Mouse (Mus musculus) ES-E14 (cell line): ENCODE results near the gene Serpine1. TPM values are rescaled to one million over a fixed set of nuclear protein-coding genes. Genes with fewer than 3 reads are reported as not detected.

Source experiments
- DNase-seq: peaks from one replicate; pipeline ENCODE4 v3.0.0-alpha.2; 2013; ENCODE audit warnings: low read depth, low spot score
- H3K27ac ChIP-seq: 2 replicates; pipeline ENCODE4 v1.5.1; 2012; ENCODE audit warnings: low read depth, mild to moderate bottlenecking, low read length, moderate library complexity, mixed read lengths; ENCODE audit not compliant: poor library complexity, insufficient read depth, severe bottlenecking
- H3K36me3 ChIP-seq: 2 replicates; pipeline ENCODE4 v1.6.1; 2012; ENCODE audit warnings: mild to moderate bottlenecking, low read length, moderate library complexity, mixed read lengths; ENCODE audit not compliant: control insufficient read depth, poor library complexity, insufficient read depth, severe bottlenecking
- H3K4me1 ChIP-seq, 2 experiments: fragments of 150-350 bp in 1 of 2; sonication (generic) in 1 of 2; 2 replicates each; pipeline ENCODE4 v1.6.1; 2012; ENCODE audit warnings: low read length in 2 of 2, mild to moderate bottlenecking in 1 of 2, mixed read lengths in 1 of 2; ENCODE audit not compliant: control insufficient read depth in 2 of 2, insufficient read depth in 2 of 2, poor library complexity in 1 of 2
- H3K4me3 ChIP-seq, 2 experiments: fragments of 150-350 bp in 1 of 2; sonication (generic) in 1 of 2; 2 replicates each; pipeline ENCODE4 v1.5.1; 2012; ENCODE audit warnings: low read length in 2 of 2, low read depth in 1 of 2, mild to moderate bottlenecking in 1 of 2, mixed read lengths in 1 of 2; ENCODE audit not compliant: insufficient read depth in 1 of 2, poor library complexity in 1 of 2, severe bottlenecking in 1 of 2
- H3K9ac ChIP-seq: 2 replicates; pipeline ENCODE4 v1.6.1; 2012; ENCODE audit warnings: low read depth, mild to moderate bottlenecking, low read length, mixed read lengths; ENCODE audit not compliant: poor library complexity, insufficient read depth, severe bottlenecking
- H3K9me3 ChIP-seq: fragments of 150-350 bp; sonication (generic); 2 replicates; pipeline ENCODE4 v1.6.1; 2012; ENCODE audit warnings: low read depth, mild to moderate bottlenecking, low read length; ENCODE audit not compliant: control insufficient read depth, insufficient read depth
- CHD2 ChIP-seq: IDR thresholded peaks from 2 replicates; pipeline ENCODE4 v1.6.1; 2014; ENCODE audit warnings: mild to moderate bottlenecking, low read depth, low read length, inconsistent platforms
- HCFC1 ChIP-seq: IDR thresholded peaks from 2 replicates; pipeline ENCODE4 v1.6.1; 2012; ENCODE audit warnings: low read length, inconsistent platforms, borderline replicate concordance; ENCODE audit not compliant: insufficient read depth
- MAFK ChIP-seq: IDR thresholded peaks from 2 replicates; pipeline ENCODE4 v1.6.1; 2014; ENCODE audit warnings: mild to moderate bottlenecking, low read depth, low read length, inconsistent platforms; ENCODE audit not compliant: insufficient read depth
- ZC3H11A ChIP-seq: IDR thresholded peaks from 2 replicates; pipeline ENCODE4 v1.6.1; 2012; ENCODE audit warnings: low read depth, mild to moderate bottlenecking, inconsistent platforms, low read length, borderline replicate concordance
- ZNF384 ChIP-seq: IDR thresholded peaks from 2 replicates; pipeline ENCODE4 v1.6.1; 2012; ENCODE audit warnings: low read depth, low read length, inconsistent platforms
- in situ Hi-C, 2 experiments: fragments of 600-800 bp; cut with MboI; formaldehyde crosslinking; loops; one replicate each; pipeline ENCODE4 v1.15.1; 2025; ENCODE audit warnings: low sequenced_read_pairs in 2 of 2, inconsistent platforms in 1 of 2; ENCODE audit not compliant: unreplicated experiment in 2 of 2
- total RNA-seq: library from RNA; depleted of rRNA; stranded (reverse); fragments of 300-350 nt; gene quantifications from 2 replicates; pipeline ENCODE4 v1.2.3, GENCODE M21; 2012

Gene Serpine1
- total RNA-seq, 1 experiment = 166 TPM

GRCm38 (mm10) chr5:137043997-137044396, 28.1 kb downstream of the Serpine1 start:
- Histone ChIP-seq H3K4me1 (peaks cover 2 to 18% of the 10 kb centered on the region in 2 experiments; a peak in 2 of 4 replicates), H3K9me3 (no peaks in the 10 kb centered on the region), H3K9ac (no peak overlapping the region), H3K4me3 (no peak overlapping the region), H3K27ac (no peak overlapping the region), H3K36me3 (peaks cover 4% of the 10 kb centered on the region; the same call in 1 of the 2 replicates)
- TF ChIP-seq ZC3H11A (no peak), CHD2 (no peak), ZNF384 (no peak), HCFC1 (no peak), MAFK (no peak)
- in situ Hi-C loops = no loop called here
- no peak for DNase-seq

GRCm38 (mm10) chr5:137041442-137041841, 30.6 kb downstream of the Serpine1 start:
- DNase-seq = no peak
- in situ Hi-C loops = no loop called here
- no peaks in the 10 kb centered on the region for H3K9me3 ChIP-seq
- H3K9ac ChIP-seq = no peak overlapping the region
- TF ChIP-seq MAFK (no peak), ZNF384 (no peak), CHD2 (no peak), ZC3H11A (no peak)
- no peak overlapping the region for H3K27ac ChIP-seq
- no peak overlapping the region for H3K4me3 ChIP-seq
- peaks cover 11% of the 10 kb centered on the region for H3K36me3 ChIP-seq
- H3K4me1 ChIP-seq = peaks cover 2 to 12% of the 10 kb centered on the region in 2 experiments; a peak in 2 of 4 replicates

GRCm38 (mm10) chr5:137039453-137039852, 32.6 kb downstream of the Serpine1 start:
- DNase-seq = no peak
- H3K4me3 ChIP-seq = no peak overlapping the region
- TF ChIP-seq CHD2 (no peak), MAFK (no peak), ZNF384 (no peak), HCFC1 (no peak), ZC3H11A (no peak)
- no peak overlapping the region for H3K9ac ChIP-seq
- no peaks in the 10 kb centered on the region for H3K9me3 ChIP-seq
- no peak overlapping the region for H3K27ac ChIP-seq
- in situ Hi-C loops = no loop called here
- H3K36me3 ChIP-seq = peaks cover 11% of the 10 kb centered on the region
- H3K4me1 ChIP-seq = peaks cover 2 to 8% of the 10 kb centered on the region in 2 experiments; a peak in 2 of 4 replicates

GRCm38 (mm10) chr5:137036211-137036610, 35.9 kb downstream of the Serpine1 start:
- no peaks in the 10 kb centered on the region for H3K9me3 ChIP-seq
- peaks cover 6% of the 10 kb centered on the region for H3K36me3 ChIP-seq
- no peak overlapping the region for H3K4me3 ChIP-seq
- in situ Hi-C loops = no loop called here
- DNase-seq = no peak
- TF ChIP-seq HCFC1 (no peak), CHD2 (no peak), ZC3H11A (no peak), ZNF384 (no peak), MAFK (no peak)
- H3K9ac ChIP-seq = no peak overlapping the region
- H3K27ac ChIP-seq = no peak overlapping the region
- peaks cover 2 to 14% of the 10 kb centered on the region in 2 experiments; a peak in 2 of 4 replicates for H3K4me1 ChIP-seq
